In genomic region chr17:22081031-22081631, GRCm38 (mm10) we compare ENCODE assay signal across 9 mouse cellular contexts.
DNase-seq lines count a peak whose midpoint lies in the region; ATAC-seq and TF ChIP-seq lines count a peak whose summit lies in the region.
"Had no signal": no experiment of that assay in that cellular context is flagged by ENCODE, and none has a peak within 500 bp of the region (broad histone marks: within the 10 kb centered on the region; RNA-seq: fewer than 3 reads in every experiment).

No protein-coding gene starts in this region.

- H3K4me2 ChIP-seq in liver, embryonic 16.5 days (ENCODE audit: low read depth, low read length) = peak overlapping the region; percentile 61
- peak overlapping the region; percentile 69 for H3K4me2 ChIP-seq in neural tube, embryonic 13.5 days

- no peaks in the 10 kb centered on the region for H3K9me3 ChIP-seq in E14TG2a.4 (ENCODE audit: low read length)
- no peaks in the 10 kb centered on the region for H3K9me3 ChIP-seq in liver, embryonic 16.5 days (replicated peaks; ENCODE audit: control insufficient read depth, low read length)
- H3K9me3 ChIP-seq in neural tube, embryonic 13.5 days = no peaks in the 10 kb centered on the region

- no peak; the same call in 1 of the 2 replicates for TF ChIP-seq POLR2A in testis, adult 2 months (IDR thresholded peaks at IDR 0.05; ENCODE audit: control insufficient read depth, low read depth, low read length)

- TF ChIP-seq CTCF in E14TG2a.4 (conservative IDR thresholded peaks at IDR 0.05; ENCODE audit: low read length) = no peak
- TF ChIP-seq CTCF in layer of hippocampus, adult 2 months (conservative IDR thresholded peaks at IDR 0.05) = no peak
- TF ChIP-seq CTCF in testis, adult 2 months (IDR thresholded peaks at IDR 0.05; ENCODE audit: control insufficient read depth, insufficient read depth, insufficient replicate concordance, low read depth, low read length) = no peak

- peak overlapping the region; percentile 79 for H3K4me3 ChIP-seq in E14TG2a.4 (replicated peaks; ENCODE audit: low read length)
- peak overlapping the region; percentile 64 for H3K4me3 ChIP-seq in layer of hippocampus, adult 2 months
- peak overlapping the region; percentile 50 for H3K4me3 ChIP-seq in liver, embryonic 16.5 days (ENCODE audit: low read depth, low read length)
- H3K4me3 ChIP-seq in neural tube, embryonic 13.5 days = peak overlapping the region; percentile 63
- peak overlapping the region; percentile 85 for H3K4me3 ChIP-seq in testis, adult 2 months (ENCODE audit: control insufficient read depth, low read depth, low read length)

- peaks cover 11% of the 10 kb centered on the region for H3K27me3 ChIP-seq in E14TG2a.4 (ENCODE audit: insufficient read depth, low read length)
- H3K27me3 ChIP-seq in liver, embryonic 16.5 days (ENCODE audit: control insufficient read depth, insufficient read depth, low read depth, low read length) = peaks cover 6% of the 10 kb centered on the region
- no peaks in the 10 kb centered on the region for H3K27me3 ChIP-seq in neural tube, embryonic 13.5 days
- H3K27me3 ChIP-seq in testis, adult 2 months (ENCODE audit: control insufficient read depth, insufficient read depth, low read length) = no peaks in the 10 kb centered on the region
- H3K27me3 ChIP-seq: CH12.LX had no signal

- peak; percentile 71 for DNase-seq in cerebellum, adult 8-10 months
- DNase-seq in heart, postnatal 4 days = peak; percentile 46
- DNase-seq in layer of hippocampus, adult 2 months (ENCODE audit: low spot score in 2 of 2) = peak; percentile 31 to 70

- H3K36me3 ChIP-seq in E14TG2a.4 (ENCODE audit: insufficient read depth, low read length) = no peaks in the 10 kb centered on the region
- H3K36me3 ChIP-seq in liver, embryonic 16.5 days (ENCODE audit: control insufficient read depth, insufficient read depth) = no peaks in the 10 kb centered on the region
- no peaks in the 10 kb centered on the region for H3K36me3 ChIP-seq in neural tube, embryonic 13.5 days
- no peaks in the 10 kb centered on the region for H3K36me3 ChIP-seq in testis, adult 2 months (ENCODE audit: control insufficient read depth, insufficient read depth, low read length)

- 6% methylated on average over 57 of the region's 57 CpGs for WGBS in liver, embryonic 16.5 days (ENCODE audit: insufficient replicate concordance)
- WGBS in neural tube, embryonic 13.5 days = 3% methylated on average over 57 of the region's 57 CpGs

- peak overlapping the region; percentile 91 for H3K27ac ChIP-seq in layer of hippocampus, adult 2 months
- H3K27ac ChIP-seq in liver, embryonic 16.5 days (ENCODE audit: low read length) = no peak overlapping the region
- peak overlapping the region; percentile 82 for H3K27ac ChIP-seq in neural tube, embryonic 13.5 days (replicated peaks)
- H3K27ac ChIP-seq in testis, adult 2 months (ENCODE audit: control insufficient read depth, insufficient read depth, low read depth, low read length) = no peak overlapping the region

- peak; percentile 96 for ATAC-seq in frontal cortex, adult (ENCODE audit: low TSS enrichment)
- peak; percentile 47 for ATAC-seq in liver, embryonic 16.5 days (ENCODE audit: low read depth)
- ATAC-seq in neural tube, embryonic 13.5 days (ENCODE audit: low read depth) = peak; percentile 96

- H3K9ac ChIP-seq in liver, embryonic 16.5 days (ENCODE audit: low read depth, low read length) = peak overlapping the region; percentile 33; the same call in 1 of the 2 replicates
- peak overlapping the region; percentile 80 for H3K9ac ChIP-seq in neural tube, embryonic 13.5 days

- no peaks in the 10 kb centered on the region for H3K4me1 ChIP-seq in E14TG2a.4 (replicated peaks; ENCODE audit: low read depth, low read length)
- no peaks in the 10 kb centered on the region for H3K4me1 ChIP-seq in liver, embryonic 16.5 days (ENCODE audit: control insufficient read depth, low read depth, low read length)
- H3K4me1 ChIP-seq in neural tube, embryonic 13.5 days (replicated peaks) = no peaks in the 10 kb centered on the region
- H3K4me1 ChIP-seq in testis, adult 2 months (ENCODE audit: control insufficient read depth, insufficient read depth, low read length) = peaks cover 6% of the 10 kb centered on the region

Comparison
In these comparisons a context has a peak if more than half of its experiments do, and no peak if none do; other contexts are left out.
1. H3K27ac ChIP-seq: peak in layer of hippocampus, adult 2 months (single experiment) and neural tube, embryonic 13.5 days (single experiment); none in liver, embryonic 16.5 days (single experiment) and testis, adult 2 months (single experiment).
2. Peak in every context shown above with its lines, with median percentiles within 50 percentile points of each other: H3K4me3 ChIP-seq, DNase-seq and ATAC-seq.